Mouse (Mus musculus) ES-E14 (cell line): ENCODE results near the gene Slc35a1.

Experiments
- CHD2 ChIP-seq: IDR thresholded peaks from 2 replicates; pipeline ENCODE4 v1.6.1; 2014; ENCODE audit warnings: mild to moderate bottlenecking, low read depth, low read length, inconsistent platforms
- MAFK ChIP-seq: IDR thresholded peaks from 2 replicates; pipeline ENCODE4 v1.6.1; 2014; ENCODE audit warnings: mild to moderate bottlenecking, low read depth, low read length, inconsistent platforms; ENCODE audit not compliant: insufficient read depth

DNA sequence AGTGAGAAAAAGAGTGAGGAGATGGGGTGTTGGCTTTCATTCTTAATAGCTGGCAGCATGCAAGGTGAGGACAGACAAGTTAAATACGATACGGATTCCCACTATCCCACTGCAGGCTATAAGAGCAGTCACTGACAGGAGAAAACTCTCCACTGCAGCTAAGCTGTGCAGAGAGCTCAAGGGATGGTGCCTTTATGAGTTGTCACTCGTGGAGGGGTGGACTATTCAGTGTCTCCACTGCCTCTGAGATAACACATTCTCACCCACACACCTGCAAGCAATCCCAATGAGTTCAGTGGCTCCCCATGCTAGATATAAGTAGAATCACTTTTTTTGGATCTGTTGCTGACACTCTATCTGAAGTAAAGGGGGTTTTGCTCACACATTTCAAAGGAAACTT, 20.9 kb upstream of the Slc35a1 start:
- TF ChIP-seq CHD2 (no peak), MAFK (no peak)
